Mouse (Mus musculus) bone marrow macrophage, adult 2 months (primary cell): ENCODE measurements at regions not wholly inside any gene's neighbourhood (a gene's known extent, or its start where the extent isn't known, plus 50 kb on each side); places are given as distances from the start of the nearest gene placed in this dataset.
"Not testable (repeated sequence)": the region's sequence is repeated elsewhere in the genome, so short reads cannot be mapped to it uniquely, and the experiment has no call there.

ENCODE experiments used
- CTCF ChIP-seq: IDR thresholded peaks from 2 replicates; pipeline ENCODE4 v1.5.1; 2012; ENCODE audit warnings: low read depth, mild to moderate bottlenecking, low read length, moderate library complexity
- POLR2A ChIP-seq: IDR thresholded peaks from 2 replicates; pipeline ENCODE4 v1.6.1; 2012; ENCODE audit warnings: mild to moderate bottlenecking, low read depth, low read length, borderline replicate concordance

- TF ChIP-seq CTCF, POLR2A: not testable (repeated sequence)
These were observed 323.4 kb downstream of the Ets1 start for GRCm38 (mm10) chr9:32959468-32959867.
